Mouse (Mus musculus) heart, embryonic 16.5 days (tissue): Measurements from ENCODE around the gene Ldlrap1. TPM values are rescaled to one million over a fixed set of nuclear protein-coding genes. Genes with fewer than 3 reads are reported as not detected.

Source experiments
- ATAC-seq: fragments of 200-750 bp; cut with Nextera tagmentation; replicated peaks from 2 replicates; pipeline ENCODE4 v1.8.0; 2017; ENCODE audit warnings: moderate number of reproducible peaks; ENCODE audit not compliant: insufficient read depth, low FRiP score; ENCODE audit errors: extremely low read depth
- H3K27ac ChIP-seq: fragments of 300-500 bp; sonication (generic); 2 replicates; pipeline ENCODE4 v1.5.1; 2014; ENCODE audit warnings: mild to moderate bottlenecking, low read length, control low read depth, moderate library complexity
- H3K27me3 ChIP-seq: fragments of 300-500 bp; sonication (generic); 2 replicates; pipeline ENCODE4 v1.6.1; 2014; ENCODE audit warnings: low read length, mixed read lengths; ENCODE audit not compliant: control insufficient read depth, insufficient read depth
- H3K36me3 ChIP-seq: fragments of 300-500 bp; sonication (generic); 2 replicates; pipeline ENCODE4 v1.6.1; 2014; ENCODE audit not compliant: control insufficient read depth, insufficient read depth
- H3K4me1 ChIP-seq: fragments of 300-500 bp; sonication (generic); 2 replicates; pipeline ENCODE4 v1.6.1; 2014; ENCODE audit warnings: low read length, mixed read lengths; ENCODE audit not compliant: control insufficient read depth, insufficient read depth
- H3K4me2 ChIP-seq: fragments of 300-500 bp; sonication (generic); 2 replicates; pipeline ENCODE4 v1.6.1; 2014; ENCODE audit warnings: low read depth, mild to moderate bottlenecking, control low read depth, low read length
- H3K4me3 ChIP-seq: fragments of 300-500 bp; sonication (generic); 2 replicates; pipeline ENCODE4 v1.5.1; 2014; ENCODE audit warnings: mild to moderate bottlenecking, control low read depth, low read length
- H3K9ac ChIP-seq: fragments of 300-500 bp; sonication (generic); 2 replicates; pipeline ENCODE4 v1.6.1; 2014; ENCODE audit warnings: low read length, control low read depth
- H3K9me3 ChIP-seq: fragments of 300-500 bp; sonication (generic); replicated peaks from 2 replicates; pipeline ENCODE4 v1.6.1; 2016; ENCODE audit warnings: low read length; ENCODE audit not compliant: control insufficient read depth
- WGBS: fragments of 180-500 bp; shearing (Covaris S2); extraction: QIAGEN DNeasy Blood & Tissue Kit; methylation state at CpG from one replicate; pipeline ENCODE4 v1.1.7; 2014; 5-methylcytosine and 5-hydroxymethylcytosine counted together
- polyA plus RNA-seq: library from polyadenylated mRNA; unstranded; fragments of >200 nt; fragmentation: Nextera tagmentation; extraction: Ambion mirVana; gene quantifications from 2 replicates; pipeline ENCODE4 v1.2.1, GENCODE M21; 2015

Gene Ldlrap1
- polyA plus RNA-seq, 1 experiment from 2014 or later, result 14.7 TPM

GRCm38 (mm10) chr4:134784701-134785100 is 16.9 kb upstream of the Ldlrap1 start:
- Histone ChIP-seq H3K9me3 (no peaks in the 10 kb centered on the region), H3K4me2 (no peak overlapping the region), H3K27ac (no peak overlapping the region), H3K4me1 (no peaks in the 10 kb centered on the region), H3K4me3 (no peak overlapping the region), H3K36me3 (no peaks in the 10 kb centered on the region), H3K27me3 (no peaks in the 10 kb centered on the region), H3K9ac (no peak overlapping the region)
- ATAC-seq, result no peak
- WGBS, result 54% methylated on average over 5 of the region's 5 CpGs

GRCm38 (mm10) chr4:134779136-134779934 is 11.5 kb upstream of the Ldlrap1 start:
- Histone ChIP-seq H3K4me1 (no peaks in the 10 kb centered on the region; the same call in 1 of the 2 replicates), H3K4me3 (no peak overlapping the region), H3K27ac (no peak overlapping the region), H3K9me3 (no peaks in the 10 kb centered on the region), H3K9ac (no peak overlapping the region), H3K36me3 (no peaks in the 10 kb centered on the region), H3K4me2 (no peak overlapping the region), H3K27me3 (no peaks in the 10 kb centered on the region)
- 52% methylated on average over 14 of the region's 14 CpGs for WGBS
- ATAC-seq, result peak; percentile 61

- H3K27ac ChIP-seq, result no peak overlapping the region
- 52% methylated on average over 7 of the region's 7 CpGs for WGBS
- H3K4me1 ChIP-seq, result peaks cover 6% of the 10 kb centered on the region
- H3K9me3 ChIP-seq, result no peaks in the 10 kb centered on the region
- H3K4me3 ChIP-seq, result no peak overlapping the region
- no peaks in the 10 kb centered on the region for H3K36me3 ChIP-seq
- no peak for ATAC-seq
- no peaks in the 10 kb centered on the region for H3K27me3 ChIP-seq
- no peak overlapping the region for H3K9ac ChIP-seq
- no peak overlapping the region for H3K4me2 ChIP-seq
Observed at GRCm38 (mm10) chr4:134776246-134776645, 8.4 kb upstream of the Ldlrap1 start.

- Histone ChIP-seq H3K4me3 (no peak overlapping the region), H3K4me2 (no peak overlapping the region), H3K27ac (no peak overlapping the region), H3K9ac (no peak overlapping the region), H3K4me1 (peaks cover 6% of the 10 kb centered on the region), H3K9me3 (no peaks in the 10 kb centered on the region), H3K36me3 (no peaks in the 10 kb centered on the region), H3K27me3 (no peaks in the 10 kb centered on the region)
- 40% methylated on average over 14 of the region's 14 CpGs for WGBS
- ATAC-seq, result no peak
Observed at GRCm38 (mm10) chr4:134775234-134775944, 7.6 kb upstream of the Ldlrap1 start.

- WGBS, result 77% methylated on average over 6 of the region's 6 CpGs
- H3K9me3 ChIP-seq, result no peaks in the 10 kb centered on the region
- peaks cover 7% of the 10 kb centered on the region for H3K4me1 ChIP-seq
- no peaks in the 10 kb centered on the region for H3K36me3 ChIP-seq
- H3K4me3 ChIP-seq, result no peak overlapping the region
- H3K4me2 ChIP-seq, result no peak overlapping the region
- H3K27ac ChIP-seq, result no peak overlapping the region
- H3K9ac ChIP-seq, result no peak overlapping the region
- no peaks in the 10 kb centered on the region for H3K27me3 ChIP-seq
- no peak for ATAC-seq
Observed at GRCm38 (mm10) chr4:134774126-134774525, 6.3 kb upstream of the Ldlrap1 start.

GRCm38 (mm10) chr4:134772805-134773674 is 5.2 kb upstream of the Ldlrap1 start:
- no peak overlapping the region for H3K4me2 ChIP-seq
- peaks cover 16% of the 10 kb centered on the region for H3K4me1 ChIP-seq
- H3K36me3 ChIP-seq, result no peaks in the 10 kb centered on the region
- no peak overlapping the region for H3K4me3 ChIP-seq
- peak; percentile 33; the same call in 1 of the 2 replicates for ATAC-seq
- H3K9me3 ChIP-seq, result no peaks in the 10 kb centered on the region
- 47% methylated on average over 4 of the region's 4 CpGs for WGBS
- H3K27ac ChIP-seq, result no peak overlapping the region
- no peak overlapping the region for H3K9ac ChIP-seq
- H3K27me3 ChIP-seq, result no peaks in the 10 kb centered on the region

- H3K4me1 ChIP-seq, result peaks cover 25% of the 10 kb centered on the region
- H3K9me3 ChIP-seq, result no peaks in the 10 kb centered on the region
- WGBS, result 76% methylated on average over 7 of the region's 7 CpGs
- no peaks in the 10 kb centered on the region for H3K27me3 ChIP-seq
- no peak overlapping the region for H3K27ac ChIP-seq
- ATAC-seq, result no peak
- H3K4me3 ChIP-seq, result no peak overlapping the region
- no peak overlapping the region for H3K9ac ChIP-seq
- no peak overlapping the region for H3K4me2 ChIP-seq
- no peaks in the 10 kb centered on the region for H3K36me3 ChIP-seq
Observed at GRCm38 (mm10) chr4:134769891-134770290, 2.1 kb upstream of the Ldlrap1 start.

- Histone ChIP-seq H3K4me1 (peaks cover 32% of the 10 kb centered on the region), H3K4me2 (no peak overlapping the region), H3K36me3 (no peaks in the 10 kb centered on the region), H3K27me3 (no peaks in the 10 kb centered on the region), H3K4me3 (no peak overlapping the region), H3K9ac (no peak overlapping the region), H3K9me3 (no peaks in the 10 kb centered on the region), H3K27ac (no peak overlapping the region)
- no peak for ATAC-seq
- 50% methylated on average over 7 of the region's 7 CpGs for WGBS
Observed at GRCm38 (mm10) chr4:134769081-134769811, 1.4 kb upstream of the Ldlrap1 start.
